Mouse (Mus musculus): Measurements from ENCODE around the gene Gm21319.
"Not testable (repeated sequence)": the region's sequence is repeated elsewhere in the genome, so short reads cannot be mapped to it uniquely, and the experiment has no call there.

Gene Gm21319

GRCm38 (mm10) chr12:87775655-87776054, at the start of gene Gm21319:
TSS of gene Gm21319 (minus strand) at chr12:87775755.
- DNase-seq (ENCODE audit: low spot score) = not testable (repeated sequence)

- not testable (repeated sequence) for DNase-seq (ENCODE audit: low spot score)
Measured at GRCm38 (mm10) chr12:87816277-87816676, 40.7 kb upstream of the Gm21319 start, which contains the start of gene BB287469. TSS of gene BB287469 (plus strand) at chr12:87816577.

- not testable (repeated sequence) for DNase-seq (ENCODE audit: low spot score)
Measured at GRCm38 (mm10) chr12:87797971-87798370, 22.4 kb upstream of the Gm21319 start.

- not testable (repeated sequence) for DNase-seq (ENCODE audit: low spot score)
Measured at GRCm38 (mm10) chr12:87795212-87795611, 19.7 kb upstream of the Gm21319 start, which contains the start of gene Gm21936. TSS of gene Gm21936 (plus strand) at chr12:87795512.

All from adipocyte (in vitro differentiated cells).